Mouse (Mus musculus) erythroid progenitor cell, adult 5-6 weeks (primary cell): ENCODE measurements around the gene Tomm22. TPM values are rescaled to one million over a fixed set of nuclear protein-coding genes. Genes with fewer than 3 reads are reported as not detected.

Source experiments
- ATAC-seq: replicated peaks from 2 replicates; pipeline ENCODE4 v1.8.0; 2016; ENCODE audit warnings: moderate number of reproducible peaks, mild to moderate bottlenecking, moderate TSS enrichment, inconsistent platforms; ENCODE audit not compliant: poor library complexity, low FRiP score, severe bottlenecking
- total RNA-seq, 2 experiments: library from RNA; stranded (forward) in 1 of 2; stranded (reverse) in 1 of 2; fragments of 150-400 nt in 1 of 2; fragments of 186-747, 209-891 nt in 1 of 2; gene quantifications; 2 replicates each; pipeline versions ENCODE4 v1.2.3 to v1.2.4; 2015 to 2017; ENCODE audit warnings: low replicate concordance in 2 of 2

The Tomm22 gene
- total RNA-seq, 2 experiments from 2014 or later: 62.5 to 70.8 TPM

DNA sequence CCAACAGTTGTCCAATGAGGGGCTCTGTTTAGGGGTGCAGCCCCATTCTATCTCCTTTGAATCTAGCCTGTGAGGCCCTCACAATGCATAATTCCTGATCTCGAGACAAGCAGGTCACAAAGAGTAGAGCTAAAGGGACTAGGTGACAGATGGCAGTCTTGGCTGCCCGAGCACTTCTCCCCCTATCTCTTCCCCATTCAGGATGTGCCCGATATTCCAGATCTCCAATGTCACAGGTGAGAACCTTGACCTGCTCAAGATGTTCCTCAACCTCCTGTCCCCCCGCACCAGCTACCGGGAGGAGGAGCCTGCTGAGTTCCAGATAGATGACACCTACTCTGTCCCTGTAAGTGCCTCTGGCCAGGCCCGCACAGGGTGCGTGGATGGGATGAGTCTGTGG is 45.0 kb downstream of the Tomm22 start:
- ATAC-seq: no peak

DNA sequence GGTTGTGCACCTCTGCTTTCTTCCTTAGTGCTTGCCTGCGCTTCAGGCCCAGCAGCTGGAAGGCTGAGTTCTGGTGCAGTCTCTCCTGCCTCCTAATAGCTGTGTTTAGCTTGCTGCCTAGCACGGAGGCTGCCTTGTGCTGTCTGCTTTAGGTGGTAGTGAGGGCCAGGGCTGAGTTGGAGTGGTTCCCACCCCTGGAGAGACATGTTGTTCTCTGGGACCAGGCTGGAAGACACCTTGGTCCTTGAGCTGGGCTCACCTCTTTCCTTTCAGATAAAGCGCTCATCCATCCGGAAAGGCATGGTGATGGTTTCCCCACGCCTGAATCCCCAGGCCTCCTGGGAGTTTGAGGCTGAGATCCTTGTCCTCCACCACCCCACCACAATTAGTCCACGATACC is 46.0 kb downstream of the Tomm22 start:
- ATAC-seq: no peak

DNA sequence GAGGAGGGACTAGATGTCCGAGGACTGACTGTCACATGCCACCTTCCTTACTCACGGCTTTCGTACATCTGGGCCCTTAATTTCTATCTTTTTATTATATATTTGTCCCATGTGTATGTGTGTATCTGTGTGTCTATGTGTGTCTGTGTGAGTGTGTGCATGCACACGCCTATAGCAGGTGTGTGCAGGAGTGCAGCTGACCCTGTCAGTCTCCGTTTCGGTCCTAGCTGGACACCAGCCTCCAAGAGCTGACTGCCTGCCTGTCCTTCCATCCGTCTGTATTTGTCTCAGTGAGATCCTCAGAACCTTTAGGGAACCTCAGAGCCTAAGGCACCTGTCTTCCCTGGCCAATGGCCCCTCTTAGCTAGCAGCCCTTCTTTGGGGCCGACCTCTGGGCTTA is 49.6 kb downstream of the Tomm22 start:
- no peak for ATAC-seq

DNA sequence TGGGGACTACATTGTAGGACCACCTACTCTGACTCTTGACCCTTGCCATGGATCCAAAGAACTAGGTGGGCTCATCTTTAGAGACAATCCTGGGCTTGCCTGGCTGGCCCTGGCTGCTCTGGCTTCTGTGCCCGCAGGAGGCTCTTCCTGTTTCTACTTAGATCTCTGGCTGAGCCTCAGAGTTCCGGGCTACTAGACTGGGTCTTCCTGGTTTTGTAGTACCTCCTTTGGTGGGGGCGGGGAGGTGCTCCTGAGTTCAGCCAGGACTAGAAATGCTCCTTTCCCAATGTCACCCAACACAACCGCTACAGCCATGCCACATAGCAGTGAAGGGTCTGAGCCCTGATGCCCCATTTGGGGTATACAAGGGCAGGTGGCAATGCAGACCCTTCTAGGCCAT is 50.1 kb downstream of the Tomm22 start:
- ATAC-seq: no peak

Other genes with a start within 250 kb of the Tomm22 start
- 6.8 and 18.9 TPM in 2 replicates for gene Csnk1e, start 215.3 kb upstream of the Tomm22 start, total RNA-seq (2015; ENCODE audit: low replicate concordance)
- 2.1 and 2.9 TPM in 2 replicates for gene Csnk1e, start 215.3 kb upstream of the Tomm22 start, total RNA-seq (2017; ENCODE audit: low replicate concordance)
- gene Kcnj4, start 165.6 kb upstream of the Tomm22 start, total RNA-seq (2015; ENCODE audit: low replicate concordance): not detected in 2 replicates
- not detected in 2 replicates for gene Kcnj4, start 165.6 kb upstream of the Tomm22 start, total RNA-seq (2017; ENCODE audit: low replicate concordance)
- 1.1 TPM in 1 of 2 replicates, not detected in the other for gene Kdelr3, start 154.4 kb upstream of the Tomm22 start, total RNA-seq (2015; ENCODE audit: low replicate concordance)
- gene Kdelr3, start 154.4 kb upstream of the Tomm22 start, total RNA-seq (2017; ENCODE audit: low replicate concordance): not detected in 2 replicates
- gene Ddx17, start 124.1 kb upstream of the Tomm22 start, total RNA-seq (2015; ENCODE audit: low replicate concordance): 117 and 144 TPM in 2 replicates
- gene Ddx17, start 124.1 kb upstream of the Tomm22 start, total RNA-seq (2017; ENCODE audit: low replicate concordance): 145 and 216 TPM in 2 replicates
- 15.5 TPM in 1 of 2 replicates, not detected in the other for gene Dmc1, start 65.8 kb upstream of the Tomm22 start, total RNA-seq (2015; ENCODE audit: low replicate concordance)
- 1.0 TPM in 1 of 2 replicates, not detected in the other for gene Dmc1, start 65.8 kb upstream of the Tomm22 start, total RNA-seq (2017; ENCODE audit: low replicate concordance)
- 3.2 TPM in 1 of 2 replicates, not detected in the other for gene Fam227a, start 11.9 kb upstream of the Tomm22 start, total RNA-seq (2015; ENCODE audit: low replicate concordance)
- gene Fam227a, start 11.9 kb upstream of the Tomm22 start, total RNA-seq (2017; ENCODE audit: low replicate concordance): 4.4 and 8.6 TPM in 2 replicates
- 3.6 and 6.3 TPM in 2 replicates for gene Cby1, start 11.7 kb upstream of the Tomm22 start, total RNA-seq (2015; ENCODE audit: low replicate concordance)
- gene Cby1, start 11.7 kb upstream of the Tomm22 start, total RNA-seq (2017; ENCODE audit: low replicate concordance): 13.0 and 15.4 TPM in 2 replicates
- gene Josd1, start 17.1 kb downstream of the Tomm22 start, total RNA-seq (2015; ENCODE audit: low replicate concordance): 17.7 and 18.4 TPM in 2 replicates
- 17.3 and 27.6 TPM in 2 replicates for gene Josd1, start 17.1 kb downstream of the Tomm22 start, total RNA-seq (2017; ENCODE audit: low replicate concordance)
- 43.6 and 63.1 TPM in 2 replicates for gene Gtpbp1, start 20.0 kb downstream of the Tomm22 start, total RNA-seq (2015; ENCODE audit: low replicate concordance)
- 64.1 and 94.1 TPM in 2 replicates for gene Gtpbp1, start 20.0 kb downstream of the Tomm22 start, total RNA-seq (2017; ENCODE audit: low replicate concordance)
- gene Sun2, start 71.7 kb downstream of the Tomm22 start, total RNA-seq (2015; ENCODE audit: low replicate concordance): 29.6 and 34.0 TPM in 2 replicates
- gene Sun2, start 71.7 kb downstream of the Tomm22 start, total RNA-seq (2017; ENCODE audit: low replicate concordance): 56.9 and 67.4 TPM in 2 replicates
- gene Dnal4, start 107.0 kb downstream of the Tomm22 start, total RNA-seq (2015; ENCODE audit: low replicate concordance): 1.8 TPM in 1 of 2 replicates, not detected in the other
- gene Dnal4, start 107.0 kb downstream of the Tomm22 start, total RNA-seq (2017; ENCODE audit: low replicate concordance): 0.30 and 1.7 TPM in 2 replicates
- not detected in 2 replicates for gene Nptxr, start 133.9 kb downstream of the Tomm22 start, total RNA-seq (2015; ENCODE audit: low replicate concordance)
- 0.53 TPM in 1 of 2 replicates, not detected in the other for gene Nptxr, start 133.9 kb downstream of the Tomm22 start, total RNA-seq (2017; ENCODE audit: low replicate concordance)
- gene Npcd, start 163.4 kb downstream of the Tomm22 start, total RNA-seq (2015; ENCODE audit: low replicate concordance): not detected in 2 replicates
- gene Npcd, start 163.4 kb downstream of the Tomm22 start, total RNA-seq (2017; ENCODE audit: low replicate concordance): not detected in 2 replicates
- gene Cbx6, start 163.8 kb downstream of the Tomm22 start, total RNA-seq (2015; ENCODE audit: low replicate concordance): 13.8 and 20.2 TPM in 2 replicates
- 21.8 and 38.9 TPM in 2 replicates for gene Cbx6, start 163.8 kb downstream of the Tomm22 start, total RNA-seq (2017; ENCODE audit: low replicate concordance)
- gene Apobec3, start 220.8 kb downstream of the Tomm22 start, total RNA-seq (2015; ENCODE audit: low replicate concordance): 229 and 314 TPM in 2 replicates
- 185 and 259 TPM in 2 replicates for gene Apobec3, start 220.8 kb downstream of the Tomm22 start, total RNA-seq (2017; ENCODE audit: low replicate concordance)